Mouse (Mus musculus) midbrain, postnatal 0 days (tissue): ENCODE results near the gene Fermt1. TPM values are rescaled to one million over a fixed set of nuclear protein-coding genes. Genes with fewer than 3 reads are reported as not detected.

Source experiments
- ATAC-seq: fragments of 200-750 bp; cut with Nextera tagmentation; 2 replicates; pipeline ENCODE4 v1.8.0; 2017; ENCODE audit warnings: moderate number of reproducible peaks, mild to moderate bottlenecking, moderate TSS enrichment, moderate library complexity; ENCODE audit not compliant: low FRiP score
- DNase-seq: peaks from one replicate; pipeline ENCODE4 v3.0.0-alpha.2; 2015; ENCODE audit warnings: low spot score
- H3K27ac ChIP-seq: fragments of 300-500 bp; sonication (generic); 2 replicates; pipeline ENCODE4 v1.5.1; 2014; ENCODE audit warnings: low read depth, mild to moderate bottlenecking, low read length, mixed read lengths
- H3K27me3 ChIP-seq: fragments of 300-500 bp; sonication (generic); 2 replicates; pipeline ENCODE4 v1.6.1; 2014; ENCODE audit warnings: low read length, control low read depth, mixed read lengths; ENCODE audit not compliant: insufficient read depth
- H3K36me3 ChIP-seq: fragments of 300-500 bp; sonication (generic); 2 replicates; pipeline ENCODE4 v1.6.1; 2014; ENCODE audit warnings: low read length, control low read depth, mixed read lengths; ENCODE audit not compliant: insufficient read depth
- H3K4me1 ChIP-seq: fragments of 300-500 bp; sonication (generic); 2 replicates; pipeline ENCODE4 v1.6.1; 2014; ENCODE audit warnings: mild to moderate bottlenecking, control low read depth, antibody characterized with exemption, low read length, mixed read lengths; ENCODE audit not compliant: insufficient read depth
- H3K4me2 ChIP-seq: fragments of 300-500 bp; sonication (generic); 2 replicates; pipeline ENCODE4 v1.6.1; 2014; ENCODE audit warnings: low read depth, mild to moderate bottlenecking, low read length, mixed read lengths; ENCODE audit not compliant: poor library complexity, severe bottlenecking
- H3K4me3 ChIP-seq: fragments of 300-500 bp; sonication (generic); 2 replicates; pipeline ENCODE4 v1.5.1; 2014; ENCODE audit warnings: low read depth, mild to moderate bottlenecking, low read length, moderate library complexity
- H3K9ac ChIP-seq: fragments of 300-500 bp; sonication (generic); replicated peaks from 2 replicates; pipeline ENCODE4 v1.6.1; 2014; ENCODE audit warnings: mild to moderate bottlenecking, low read length, moderate library complexity, mixed read lengths; ENCODE audit not compliant: poor library complexity, severe bottlenecking
- H3K9me3 ChIP-seq: fragments of 300-500 bp; sonication (generic); 2 replicates; pipeline ENCODE4 v1.6.1; 2016; ENCODE audit warnings: low read length, control low read depth
- CTCF ChIP-seq: IDR thresholded peaks from 2 replicates; pipeline ENCODE4 v1.5.1; 2016; ENCODE audit warnings: antibody characterized with exemption, mild to moderate bottlenecking
- WGBS: fragments of 180-500 bp; shearing (Covaris S2); extraction: QIAGEN DNeasy Blood & Tissue Kit; methylation state at CpG from one replicate; pipeline ENCODE4 v1.1.7; 2014; 5-methylcytosine and 5-hydroxymethylcytosine counted together
- polyA plus RNA-seq: library from polyadenylated mRNA; unstranded; fragments of >200 nt; fragmentation: Nextera tagmentation; extraction: Ambion mirVana; gene quantifications from 2 replicates; pipeline ENCODE4 v1.2.1, GENCODE M21; 2015
- total RNA-seq: library from RNA; depleted of rRNA; stranded (reverse); fragments of >200 nt; gene quantifications from 2 replicates; pipeline ENCODE4 v1.2.3, GENCODE M21; 2014; rRNA removed

Gene Fermt1
- total and polyA plus RNA-seq, 2 experiments from 2014 or later: 0.22 TPM; not detected in 1

GRCm38 (mm10) chr2:132863325-132863724 lies 82.4 kb downstream of the Fermt1 start:
- Histone ChIP-seq H3K9ac (no peak overlapping the region), H3K27ac (no peak overlapping the region), H3K4me2 (no peak overlapping the region), H3K4me3 (no peak overlapping the region), H3K27me3 (no peaks in the 10 kb centered on the region), H3K4me1 (no peaks in the 10 kb centered on the region), H3K9me3 (no peaks in the 10 kb centered on the region), H3K36me3 (peaks cover 20% of the 10 kb centered on the region; the same call in 1 of the 2 replicates)
- no peak for TF ChIP-seq CTCF
- DNase-seq (no peak), ATAC-seq (no peak)
- WGBS: 93% methylated on average over 2 of the region's 2 CpGs

- no peaks in the 10 kb centered on the region for H3K9me3 ChIP-seq
- no peak overlapping the region for H3K4me2 ChIP-seq
- no peak for ATAC-seq
- H3K27me3 ChIP-seq: no peaks in the 10 kb centered on the region
- H3K27ac ChIP-seq: no peak overlapping the region
- no peak for DNase-seq
- 91% methylated on average over 2 of the region's 2 CpGs for WGBS
- no peak for TF ChIP-seq CTCF
- no peaks in the 10 kb centered on the region for H3K4me1 ChIP-seq
- H3K36me3 ChIP-seq: peaks cover 14% of the 10 kb centered on the region; the same call in 1 of the 2 replicates
- no peak overlapping the region for H3K9ac ChIP-seq
- no peak overlapping the region for H3K4me3 ChIP-seq
Measured at GRCm38 (mm10) chr2:132861456-132861855, 84.2 kb downstream of the Fermt1 start.

- H3K36me3 ChIP-seq: peaks cover 11% of the 10 kb centered on the region; the same call in 1 of the 2 replicates
- no peak overlapping the region for H3K9ac ChIP-seq
- H3K4me1 ChIP-seq: no peaks in the 10 kb centered on the region
- no peak overlapping the region for H3K4me3 ChIP-seq
- no peak for DNase-seq
- ATAC-seq: no peak
- no peak for TF ChIP-seq CTCF
- H3K4me2 ChIP-seq: no peak overlapping the region
- no peaks in the 10 kb centered on the region for H3K27me3 ChIP-seq
- H3K27ac ChIP-seq: no peak overlapping the region
- H3K9me3 ChIP-seq: no peaks in the 10 kb centered on the region
Measured at GRCm38 (mm10) chr2:132860435-132860834, 85.3 kb downstream of the Fermt1 start.

DNA sequence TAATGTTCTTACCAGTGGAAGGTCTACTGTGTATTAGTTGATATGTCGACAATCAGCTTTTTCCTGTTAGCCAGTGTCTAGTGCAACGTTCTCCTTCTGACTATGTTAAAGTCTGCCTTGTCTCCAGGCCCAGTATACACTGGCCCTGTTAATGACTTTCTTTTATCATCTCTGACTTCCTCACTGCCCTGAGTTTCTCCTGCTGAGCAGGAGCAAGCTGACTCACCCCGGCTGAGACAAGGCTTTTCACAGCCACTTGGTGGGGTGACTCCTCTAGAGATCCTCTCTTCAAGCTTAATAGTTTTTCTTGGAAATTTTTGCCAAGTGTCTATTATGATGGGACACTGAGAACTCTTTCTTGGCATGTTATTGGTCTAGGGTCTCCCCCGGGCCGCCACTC lies 89.4 kb downstream of the Fermt1 start:
- H3K27ac ChIP-seq: no peak overlapping the region

More for the DNA sequence above, 89.4 kb downstream of the Fermt1 start:
- TF ChIP-seq CTCF: no peak
- ATAC-seq (no peak), DNase-seq (no peak)
- H3K4me2 ChIP-seq: no peak overlapping the region
- H3K27me3 ChIP-seq: no peaks in the 10 kb centered on the region
- no peaks in the 10 kb centered on the region for H3K4me1 ChIP-seq
- no peak overlapping the region for H3K9ac ChIP-seq
- H3K9me3 ChIP-seq: no peaks in the 10 kb centered on the region
- no peaks in the 10 kb centered on the region for H3K36me3 ChIP-seq
- WGBS: 85% methylated on average over 5 of the region's 5 CpGs
- H3K4me3 ChIP-seq: no peak overlapping the region

Other genes with a start within 250 kb of the Fermt1 start
- 43.4 and 47.4 TPM in 2 replicates for gene Chgb, start 164.6 kb downstream of the Fermt1 start, total RNA-seq
- 132 and 142 TPM in 2 replicates for gene Chgb, start 164.6 kb downstream of the Fermt1 start, polyA plus RNA-seq
- gene Trmt6, start 129.9 kb downstream of the Fermt1 start, total RNA-seq: 11.5 and 12.0 TPM in 2 replicates
- 26.9 and 30.8 TPM in 2 replicates for gene Trmt6, start 129.9 kb downstream of the Fermt1 start, polyA plus RNA-seq
- 2.4 and 3.3 TPM in 2 replicates for gene Mcm8, start 129.8 kb downstream of the Fermt1 start, total RNA-seq
- 4.0 and 4.7 TPM in 2 replicates for gene Mcm8, start 129.8 kb downstream of the Fermt1 start, polyA plus RNA-seq
- 36.0 and 53.9 TPM in 2 replicates for gene Crls1, start 99.2 kb downstream of the Fermt1 start, total RNA-seq
- gene Crls1, start 99.2 kb downstream of the Fermt1 start, polyA plus RNA-seq: 18.3 and 19.7 TPM in 2 replicates
- 1.3 TPM in 2 replicates for gene Lrrn4, start 65.0 kb downstream of the Fermt1 start, total RNA-seq
- gene Lrrn4, start 65.0 kb downstream of the Fermt1 start, polyA plus RNA-seq: 0.70 and 0.85 TPM in 2 replicates